Mouse (Mus musculus) gastrocnemius, adult 8-10 months (tissue): ENCODE data around the gene Rere. TPM values are rescaled to one million over a fixed set of nuclear protein-coding genes. Genes with fewer than 3 reads are reported as not detected.
"Not testable (repeated sequence)": the region's sequence is repeated elsewhere in the genome, so short reads cannot be mapped to it uniquely, and the experiment has no call there.

Experiments
- DNase-seq, 2 experiments: peaks; one replicate each; pipeline ENCODE4 v3.0.0; 2022; ENCODE audit warnings: low spot score in 2 of 2
- total RNA-seq, 4 experiments: library from RNA; stranded (reverse); gene quantifications; 2 replicates each; pipeline ENCODE4 v1.2.4; 2022

The Rere gene
- total RNA-seq, 4 experiments from 2014 or later = 53.7 to 93.1 (median 66.0) TPM

DNA sequence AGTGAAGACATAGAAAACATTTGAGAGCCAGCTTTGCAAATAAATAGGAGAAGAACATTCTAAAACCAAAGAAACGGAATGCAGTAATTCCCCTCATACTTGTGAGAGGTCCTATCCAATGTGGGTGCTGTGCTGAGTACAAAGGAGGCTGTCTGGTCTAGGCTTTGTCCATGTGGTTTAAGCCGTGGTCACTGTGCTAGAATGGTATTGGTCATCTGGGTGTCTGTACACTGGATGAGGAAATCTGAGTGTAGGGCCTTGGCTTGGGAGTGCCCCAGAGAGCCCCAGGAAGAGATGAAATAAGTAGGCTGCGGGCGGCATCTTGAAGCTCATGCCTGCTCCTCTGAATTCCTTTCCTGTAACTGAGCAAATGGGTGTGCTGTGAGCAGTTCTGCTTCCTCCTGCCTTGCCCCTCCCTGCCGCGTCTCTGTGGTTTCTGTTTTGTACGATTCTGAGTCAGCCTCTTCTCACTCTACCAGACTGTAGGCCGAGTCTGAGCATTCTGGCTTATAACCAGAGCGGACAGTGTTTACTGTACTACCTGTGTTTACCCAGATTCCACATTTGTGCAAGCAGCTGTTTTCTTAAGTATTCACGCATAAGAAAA lies 263.3 kb downstream of the Rere start:
- DNase-seq = peak in 1 of 2 experiments; percentile 33

- DNase-seq = no peak
Measured at GRCm38 (mm10) chr4:150545775-150546174, 264.3 kb downstream of the Rere start.

GRCm38 (mm10) chr4:150546296-150546695 lies 264.9 kb downstream of the Rere start:
- DNase-seq = not testable (repeated sequence)

- DNase-seq = no peak
Measured at GRCm38 (mm10) chr4:150549393-150549792, 267.9 kb downstream of the Rere start.

DNA sequence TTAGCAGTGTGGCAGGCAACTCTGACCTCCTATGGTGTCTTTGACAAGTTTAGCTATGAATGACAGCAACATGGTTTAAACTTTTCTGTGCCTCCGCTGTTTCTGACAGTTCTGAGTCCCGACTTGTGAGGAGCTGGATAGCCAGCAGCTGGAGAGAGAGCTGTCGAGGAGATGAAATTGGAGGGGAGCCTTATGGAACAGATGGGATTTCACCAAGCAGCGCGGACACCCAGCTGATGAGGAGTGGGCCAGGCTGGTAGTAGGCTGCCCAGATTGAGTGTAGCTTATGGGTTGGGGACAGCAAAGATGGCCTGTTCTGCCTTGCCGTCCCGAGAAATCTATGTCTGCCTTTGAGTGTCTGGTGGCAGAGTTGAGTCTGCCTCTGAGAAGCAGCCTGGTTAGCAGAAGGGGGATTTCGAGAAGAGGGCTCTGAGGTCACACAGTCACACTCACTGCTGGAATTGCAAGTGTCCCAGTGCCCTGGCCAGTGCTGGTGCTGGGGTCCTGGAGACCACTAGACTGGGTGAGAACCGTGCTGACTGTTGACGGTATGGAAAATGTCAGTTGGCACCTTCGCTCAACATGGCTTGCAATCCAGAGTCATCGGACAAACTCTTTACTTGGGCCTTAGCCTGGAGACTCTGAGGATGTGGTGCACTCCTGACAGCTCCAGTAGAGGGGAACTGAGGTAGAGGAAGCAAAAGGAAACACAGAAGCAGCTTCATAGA lies 268.7 kb downstream of the Rere start:
- no peak for DNase-seq

DNA sequence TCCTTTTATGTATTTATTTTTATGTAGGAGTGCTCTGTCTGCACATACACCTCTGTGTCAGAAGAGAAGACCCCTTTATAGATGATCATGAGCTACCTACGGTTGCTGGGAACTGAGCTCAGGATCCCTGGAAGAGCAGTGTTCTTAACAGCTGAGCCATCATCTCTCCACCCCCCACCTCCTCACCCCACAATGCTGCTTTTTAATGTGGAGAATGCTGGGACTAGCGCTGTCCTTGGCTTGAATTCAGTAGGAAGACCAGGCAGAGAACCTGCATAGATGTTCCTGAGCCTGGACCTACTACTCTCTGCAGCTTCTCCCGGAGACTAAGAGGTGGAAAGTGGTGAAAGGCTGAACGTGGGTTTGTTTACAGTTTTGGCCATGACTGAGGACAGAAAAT lies 269.9 kb downstream of the Rere start:
- no peak for DNase-seq

GRCm38 (mm10) chr4:150552751-150553600 lies 271.5 kb downstream of the Rere start:
- DNase-seq = no peak

DNA sequence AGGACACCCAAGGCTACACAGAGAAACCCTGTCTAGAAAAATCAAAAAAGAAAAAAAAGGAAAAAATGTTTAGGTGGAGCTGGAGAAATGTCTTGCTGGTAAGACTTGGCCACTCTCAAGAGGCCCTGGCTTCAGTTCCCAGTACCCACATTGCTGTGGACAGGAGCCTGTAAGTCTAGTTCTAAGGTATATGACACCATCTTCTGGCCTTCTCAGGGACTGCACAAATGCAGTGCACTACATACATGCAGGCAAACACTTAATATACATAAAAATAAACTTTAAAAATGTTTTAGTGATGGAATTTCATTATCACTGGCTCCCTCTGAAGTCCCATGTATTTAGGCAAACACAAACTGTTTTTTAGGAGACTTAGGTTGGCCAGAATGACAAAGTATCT lies 274.3 kb downstream of the Rere start:
- DNase-seq = no peak

GRCm38 (mm10) chr4:150556382-150557221 lies 275.2 kb downstream of the Rere start:
- DNase-seq = peak; percentile 80 to 85

DNA sequence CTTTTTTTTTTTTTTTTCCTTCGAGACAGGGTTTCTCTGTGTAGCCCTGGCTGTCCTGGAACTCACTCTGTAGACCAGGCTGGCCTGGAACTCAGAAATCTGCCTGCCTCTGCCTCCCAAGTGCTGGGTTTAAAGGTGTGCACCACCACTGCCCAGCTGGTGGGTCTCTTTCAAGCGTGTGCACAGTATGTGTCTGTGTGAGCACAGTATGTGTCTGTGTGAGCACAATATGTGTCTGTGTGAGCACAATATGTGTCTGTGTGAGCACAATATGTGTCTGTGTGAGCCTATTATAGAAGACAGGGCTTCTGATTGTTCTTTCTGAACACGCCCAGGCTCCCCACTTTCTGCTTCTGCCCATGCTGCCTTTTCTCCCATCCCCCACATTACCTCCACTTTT lies 275.8 kb downstream of the Rere start:
- not testable (repeated sequence) for DNase-seq

DNA sequence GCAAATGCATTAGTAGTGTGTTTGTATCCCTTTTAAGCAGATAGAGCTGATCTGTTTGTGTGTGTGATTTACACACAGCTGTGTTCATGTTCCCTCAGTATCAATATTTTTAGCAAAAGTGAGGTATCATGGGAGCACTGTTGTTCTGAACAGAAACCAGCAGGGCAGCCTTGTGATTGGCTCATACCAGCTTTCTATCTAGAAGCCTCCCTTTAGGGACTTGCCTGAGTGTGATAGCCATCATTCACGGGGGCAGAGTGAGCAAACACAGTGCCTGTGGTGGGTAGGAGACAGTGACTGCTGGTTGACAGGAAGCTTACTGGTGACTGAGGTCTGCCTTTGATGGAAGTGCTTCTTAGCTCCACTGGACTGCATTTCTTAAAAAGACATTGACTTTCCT lies 276.5 kb downstream of the Rere start:
- no peak for DNase-seq

DNA sequence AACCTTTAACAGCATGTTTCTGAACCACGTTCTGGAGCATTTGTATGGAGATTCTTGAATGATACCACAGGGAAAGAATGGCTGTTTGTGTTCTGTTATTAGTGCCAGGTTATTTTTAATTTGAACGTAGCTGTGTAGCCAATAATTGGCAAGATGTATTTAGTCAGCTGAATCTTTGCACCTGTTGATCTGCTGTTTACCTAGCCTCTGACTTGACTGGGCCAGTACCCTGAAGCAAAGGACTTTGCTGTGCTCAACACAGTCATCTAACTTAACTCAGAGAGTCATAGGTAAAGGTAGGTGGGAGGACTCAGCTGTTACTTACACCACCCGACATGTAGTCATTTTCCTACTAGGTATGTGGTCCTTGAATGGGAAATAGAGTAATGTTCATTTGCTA lies 278.1 kb downstream of the Rere start:
- no peak for DNase-seq

GRCm38 (mm10) chr4:150563281-150563680 lies 281.8 kb downstream of the Rere start:
- DNase-seq = no peak

DNA sequence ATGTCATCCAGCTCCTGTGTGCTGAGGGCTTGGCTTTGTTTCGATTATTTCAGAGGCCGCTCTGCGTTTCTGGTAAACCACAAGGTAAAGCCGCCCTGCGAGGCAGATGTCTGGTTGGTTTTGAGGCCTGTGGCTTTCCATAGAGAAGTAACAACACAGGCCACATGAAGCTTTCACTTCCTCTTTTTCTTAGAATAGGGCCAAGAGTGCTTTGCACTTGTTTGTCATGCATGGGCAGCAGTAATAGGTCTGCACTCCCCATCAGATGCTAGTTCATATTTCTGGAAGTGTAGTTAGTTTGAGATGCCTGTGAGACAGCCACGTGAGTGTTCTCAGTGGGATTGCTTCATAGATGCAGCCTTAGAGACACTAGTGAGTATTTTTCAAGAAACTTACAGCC lies 284.7 kb downstream of the Rere start:
- no peak for DNase-seq

- no peak for DNase-seq
Measured at GRCm38 (mm10) chr4:150568318-150569134, 287.1 kb downstream of the Rere start.

- peak; percentile 67 to 76 for DNase-seq
Measured at GRCm38 (mm10) chr4:150569135-150569833, 287.8 kb downstream of the Rere start.

DNA sequence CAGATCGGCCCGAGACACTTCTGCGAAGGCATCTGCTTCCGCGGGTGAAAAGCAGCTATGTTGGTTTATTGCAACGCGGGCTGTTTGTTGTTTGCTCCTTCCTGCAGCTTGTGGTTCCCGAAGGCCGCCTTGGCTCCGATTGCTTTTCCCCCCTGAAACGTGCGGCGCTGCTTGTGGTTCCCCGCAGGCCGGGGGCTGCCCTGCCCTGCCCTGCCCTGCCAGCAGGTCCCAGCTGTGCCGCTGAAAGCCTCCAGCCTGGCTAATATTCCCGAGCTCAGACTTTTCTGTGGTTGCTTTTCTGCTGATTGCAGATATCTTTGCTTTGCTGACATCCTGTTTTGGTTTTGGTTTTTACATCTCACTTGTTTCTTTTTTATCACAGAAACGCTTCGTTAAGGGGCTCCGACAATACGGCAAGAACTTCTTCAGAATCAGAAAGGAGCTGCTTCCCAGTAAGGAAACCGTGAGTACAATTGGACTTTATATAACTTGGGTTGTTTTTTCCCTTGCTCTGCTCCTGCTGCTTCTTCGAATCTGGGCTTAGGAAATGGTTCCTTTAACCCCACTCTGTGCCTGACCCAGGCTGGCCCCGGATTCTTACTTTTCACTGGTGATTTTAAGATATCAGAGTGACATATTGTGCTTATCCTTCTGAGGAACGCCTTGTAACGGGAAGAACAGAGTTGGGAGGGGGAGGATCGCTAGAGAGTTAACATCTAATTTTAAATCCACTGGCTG lies 288.6 kb downstream of the Rere start:
- DNase-seq = peak in 1 of 2 experiments; percentile 21

GRCm38 (mm10) chr4:150570793-150571192 lies 289.3 kb downstream of the Rere start:
- DNase-seq = no peak

- no peak for DNase-seq
Measured at GRCm38 (mm10) chr4:150572104-150572691, 290.8 kb downstream of the Rere start.
